Mouse (Mus musculus) megakaryocyte, adult 5-6 weeks (primary cell): ENCODE measurements around the gene Dlg2. TPM values are rescaled to one million over a fixed set of nuclear protein-coding genes. Genes with fewer than 3 reads are reported as not detected.

Source experiments
- ATAC-seq: 2 replicates; pipeline ENCODE4 v1.8.0; 2016; ENCODE audit warnings: mild to moderate bottlenecking, inconsistent platforms; ENCODE audit not compliant: poor library complexity, severe bottlenecking
- total RNA-seq, 2 experiments: library from RNA; stranded (forward) in 1 of 2; stranded (reverse) in 1 of 2; fragments of 153-499, 151-499 nt in 1 of 2; fragments of 221-1000, 200-1000 nt in 1 of 2; gene quantifications; 2 replicates each; pipeline versions ENCODE4 v1.2.3 to v1.2.4; 2015 to 2017

Dlg2 gene
- total RNA-seq, 2 experiments from 2014 or later: 0.33 TPM; not detected in 1

- no peak for ATAC-seq
These were observed 1239.3 kb downstream of the Dlg2 start for GRCm38 (mm10) chr7:91715776-91716175.

- ATAC-seq: peak; percentile 98
These were observed 1240.2 kb downstream of the Dlg2 start for GRCm38 (mm10) chr7:91716696-91717095.

GRCm38 (mm10) chr7:91720318-91720717, 1243.8 kb downstream of the Dlg2 start:
- ATAC-seq: no peak

- no peak for ATAC-seq
These were observed 1247.9 kb downstream of the Dlg2 start for GRCm38 (mm10) chr7:91724397-91724796.

GRCm38 (mm10) chr7:91740748-91741147, 1264.3 kb downstream of the Dlg2 start:
- ATAC-seq: peak; percentile 81

GRCm38 (mm10) chr7:91753151-91753861, 1276.8 kb downstream of the Dlg2 start:
- no peak for ATAC-seq

- ATAC-seq: no peak
These were observed 1291.2 kb downstream of the Dlg2 start for GRCm38 (mm10) chr7:91767648-91768047.

- ATAC-seq: no peak
These were observed 1302.2 kb downstream of the Dlg2 start for GRCm38 (mm10) chr7:91778673-91779072.

- ATAC-seq: no peak
These were observed 1308.1 kb downstream of the Dlg2 start for GRCm38 (mm10) chr7:91784617-91785016.

GRCm38 (mm10) chr7:91785445-91785844, 1309.0 kb downstream of the Dlg2 start:
- no peak for ATAC-seq

- no peak for ATAC-seq
These were observed 1309.4 kb downstream of the Dlg2 start for GRCm38 (mm10) chr7:91785871-91786270.

GRCm38 (mm10) chr7:91790949-91791564, 1314.6 kb downstream of the Dlg2 start:
- ATAC-seq: no peak

- no peak for ATAC-seq
These were observed 1330.2 kb downstream of the Dlg2 start for GRCm38 (mm10) chr7:91806632-91807031.

- no peak for ATAC-seq
These were observed 1334.3 kb downstream of the Dlg2 start for GRCm38 (mm10) chr7:91810774-91811173.

- ATAC-seq: no peak
These were observed 1341.5 kb downstream of the Dlg2 start for GRCm38 (mm10) chr7:91818004-91818403.

GRCm38 (mm10) chr7:91832207-91832606, 1355.7 kb downstream of the Dlg2 start:
- no peak for ATAC-seq

- ATAC-seq: no peak
These were observed 1369.3 kb downstream of the Dlg2 start for GRCm38 (mm10) chr7:91845723-91846122.

GRCm38 (mm10) chr7:91849364-91849763, 1372.9 kb downstream of the Dlg2 start:
- no peak for ATAC-seq

GRCm38 (mm10) chr7:91853653-91854052, 1377.2 kb downstream of the Dlg2 start:
- ATAC-seq: no peak

GRCm38 (mm10) chr7:91856931-91857330, 1380.5 kb downstream of the Dlg2 start:
- no peak for ATAC-seq

GRCm38 (mm10) chr7:91862806-91863531, 1386.5 kb downstream of the Dlg2 start:
- no peak for ATAC-seq

- no peak for ATAC-seq
These were observed 1392.4 kb downstream of the Dlg2 start for GRCm38 (mm10) chr7:91868919-91869318.
